Mouse (Mus musculus): ENCODE measurements around the gene Uck2.

GRCm38 (mm10) chr1:167283441-167284257 lies 1.5 kb downstream of the Uck2 start:
- TF ChIP-seq CTCF (IDR thresholded peaks at IDR 0.05; ENCODE audit: extremely low read depth, insufficient read depth, insufficient read length, insufficient replicate concordance) (no peak), POLR2A (IDR thresholded peaks at IDR 0.05; ENCODE audit: low read depth, low read length) (no peak)

All from spleen, adult 2 months (tissue).